Mouse (Mus musculus): ENCODE results near the gene E2f6. TPM values are rescaled to one million over a fixed set of nuclear protein-coding genes. Genes with fewer than 3 reads are reported as not detected.
A peak's percentile ranks its signal among the peaks of the same experiment; 100 is the strongest.

Gene E2f6
- total RNA-seq, 4 experiments from 2014 or later, result 41.5 to 55.0 (median 44.9) TPM

DNA sequence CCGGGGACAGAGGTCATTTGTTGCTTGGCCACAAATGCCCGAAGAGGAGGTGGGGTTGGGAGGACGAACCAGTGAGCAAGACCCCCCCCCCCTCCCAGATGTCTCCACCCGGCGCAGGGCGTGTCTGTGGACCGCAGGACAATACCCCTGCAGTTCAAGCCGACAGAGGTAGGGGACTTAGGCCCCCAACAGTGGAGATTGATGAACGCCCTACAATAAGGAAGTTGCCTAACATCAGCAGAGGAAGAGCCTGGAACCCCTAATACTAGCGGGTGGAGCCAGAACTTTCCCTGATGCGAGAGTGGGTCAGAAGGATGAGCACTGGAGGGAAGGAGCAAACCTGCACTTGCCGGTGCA, 9.8 kb upstream of the E2f6 start:
- no peak for DNase-seq

DNA sequence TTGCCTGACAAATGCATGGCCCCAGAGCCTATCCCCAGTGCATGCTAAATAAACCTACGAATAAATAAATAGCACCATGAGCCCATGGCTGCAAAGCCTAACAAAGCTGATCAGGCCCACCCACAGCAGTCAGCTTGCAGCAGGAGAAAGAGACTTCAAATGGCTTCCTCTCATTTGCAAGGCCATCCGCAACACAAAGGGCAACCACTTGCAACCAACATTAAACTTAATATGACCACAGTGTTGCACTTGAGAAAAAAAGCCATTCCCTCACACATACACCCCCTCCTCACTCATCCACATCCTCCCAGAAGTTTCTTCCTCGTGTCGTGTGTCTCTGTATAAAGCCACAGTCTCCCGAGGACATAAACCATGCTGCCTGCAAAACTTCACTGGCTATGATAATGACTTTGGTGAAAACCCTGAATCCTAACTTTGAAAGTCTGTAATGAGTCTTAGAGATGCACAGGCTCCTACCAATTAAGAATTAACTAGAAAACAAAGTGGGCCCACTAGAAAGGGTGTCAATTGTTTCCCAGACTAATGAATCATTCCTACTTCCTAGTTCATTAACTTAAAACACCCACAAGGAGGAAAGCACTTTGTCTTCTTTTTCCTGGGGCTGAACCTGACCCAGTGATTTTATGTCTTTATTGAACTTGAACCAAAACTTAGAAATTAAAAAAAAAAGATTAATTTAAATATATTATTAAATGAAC, 7.4 kb upstream of the E2f6 start:
- no peak for DNase-seq

DNA sequence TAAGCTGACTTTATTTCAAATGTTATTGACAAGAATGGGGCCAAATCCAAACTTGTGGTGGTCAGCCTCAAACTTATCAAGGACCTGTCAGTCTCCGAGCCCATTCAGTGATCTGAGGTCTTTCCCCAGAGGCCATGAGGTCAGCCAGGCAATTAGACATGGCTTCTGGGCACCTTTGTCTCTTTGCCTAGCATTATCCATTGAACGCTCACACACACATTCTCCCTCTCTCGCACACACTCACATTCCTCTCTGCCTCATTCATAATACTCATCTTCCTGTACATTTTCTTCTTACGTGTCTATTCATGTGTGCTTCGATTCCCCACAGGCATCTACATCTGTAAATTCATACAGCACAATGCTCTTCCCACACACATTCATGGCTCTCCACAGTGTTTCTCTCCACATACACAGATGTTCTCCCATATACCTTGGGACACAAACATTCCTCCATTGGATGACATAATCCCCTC, 6.8 kb upstream of the E2f6 start:
- no peak for DNase-seq

DNA sequence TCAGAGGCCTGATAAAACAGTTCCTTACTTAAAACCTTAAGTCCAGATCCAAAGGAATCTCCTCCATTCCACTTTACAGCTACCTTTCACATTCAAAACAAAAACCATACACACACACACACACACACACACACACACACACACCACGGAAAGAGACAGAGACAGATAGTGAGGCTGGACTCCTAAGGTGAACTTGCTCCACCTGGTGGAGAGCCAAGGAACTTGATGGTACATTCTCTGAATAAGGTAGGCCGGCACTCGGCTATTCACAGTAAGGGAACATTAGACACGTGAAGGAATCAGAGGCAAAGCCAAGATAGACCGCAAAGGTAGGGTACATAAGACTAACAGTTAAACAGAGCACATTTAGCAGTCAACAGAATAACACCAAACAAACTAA, 5.3 kb upstream of the E2f6 start:
- DNase-seq, result peak; percentile 65

DNA sequence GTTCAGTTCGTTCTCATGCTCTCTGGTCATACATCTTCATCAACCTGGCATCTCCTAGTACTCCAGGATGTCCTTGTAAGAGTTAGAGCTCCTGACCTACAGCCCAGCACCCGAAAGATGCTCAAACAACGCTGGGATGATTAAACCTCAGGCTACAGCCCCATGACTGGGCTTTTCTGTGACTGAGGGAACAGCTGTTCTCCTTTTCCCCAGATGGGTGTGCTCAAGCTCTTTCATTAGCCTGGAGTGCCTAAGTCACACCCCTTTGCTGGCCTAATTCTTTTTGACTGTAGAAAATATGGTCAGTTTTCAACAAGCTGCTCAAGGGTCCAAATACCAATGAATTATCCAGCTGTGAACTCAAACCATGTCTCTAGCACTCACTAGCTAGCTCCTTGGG, 2.7 kb upstream of the E2f6 start:
- no peak for DNase-seq

DNA sequence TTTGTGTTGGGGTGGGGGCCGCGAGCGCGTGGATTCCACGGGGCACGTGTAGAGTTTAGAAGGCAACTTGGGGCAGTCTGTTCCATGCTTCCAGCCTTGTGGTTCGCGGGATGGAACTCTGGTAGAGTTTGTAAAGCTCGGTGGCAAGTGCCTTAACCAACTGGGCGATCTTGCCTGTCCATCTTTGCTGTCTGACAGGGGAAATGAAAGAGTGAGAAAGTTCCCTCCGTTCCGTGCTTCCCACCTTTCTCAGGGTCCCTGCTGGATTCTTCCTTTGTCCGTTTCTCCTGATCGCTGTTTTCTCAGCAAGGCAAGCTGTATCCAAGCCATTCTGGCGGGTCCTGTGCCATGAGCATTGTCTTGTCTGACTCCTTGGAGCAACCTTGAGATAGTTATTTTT, 714 bp downstream of the E2f6 start:
- DNase-seq, result no peak

DNA sequence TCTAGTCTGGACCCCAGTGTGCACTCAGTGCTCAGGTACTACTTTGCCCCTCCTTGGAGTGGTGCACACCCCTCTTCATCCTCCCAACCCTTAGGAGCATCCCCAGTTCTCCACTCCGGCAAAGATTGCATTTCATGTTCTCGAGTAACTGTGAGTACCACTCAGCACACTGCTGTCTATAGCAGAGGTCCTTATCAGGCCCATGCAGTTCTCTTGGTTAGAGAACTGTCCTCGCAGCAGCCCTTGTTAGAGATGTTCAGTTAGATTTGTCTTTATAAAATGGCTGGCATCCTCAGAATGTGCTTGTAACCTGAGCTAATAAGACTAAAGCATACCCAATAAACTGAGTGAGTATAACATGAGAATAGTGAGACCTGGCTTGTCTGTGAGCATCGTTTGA, 6.4 kb downstream of the E2f6 start:
- no peak for DNase-seq

DNA sequence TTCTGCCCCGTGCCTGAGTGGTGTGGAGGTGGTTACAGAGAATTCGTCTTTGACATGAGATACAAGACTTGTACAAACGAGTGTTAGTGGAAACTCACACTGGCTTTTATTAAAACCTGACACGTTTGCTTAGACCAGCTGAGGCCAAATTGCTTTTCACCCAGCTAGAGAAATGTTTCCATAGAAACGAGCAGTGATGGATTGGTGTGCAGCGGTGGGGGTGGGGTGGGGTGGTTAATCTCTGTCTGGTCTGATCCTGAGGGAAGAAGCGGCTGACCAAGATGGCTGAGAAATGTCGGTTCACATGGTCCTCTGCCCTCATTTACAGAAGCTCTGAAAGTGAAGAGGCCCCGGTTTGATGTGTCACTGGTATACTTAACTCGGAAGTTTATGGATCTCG, 7.8 kb downstream of the E2f6 start:
- no peak for DNase-seq

DNA sequence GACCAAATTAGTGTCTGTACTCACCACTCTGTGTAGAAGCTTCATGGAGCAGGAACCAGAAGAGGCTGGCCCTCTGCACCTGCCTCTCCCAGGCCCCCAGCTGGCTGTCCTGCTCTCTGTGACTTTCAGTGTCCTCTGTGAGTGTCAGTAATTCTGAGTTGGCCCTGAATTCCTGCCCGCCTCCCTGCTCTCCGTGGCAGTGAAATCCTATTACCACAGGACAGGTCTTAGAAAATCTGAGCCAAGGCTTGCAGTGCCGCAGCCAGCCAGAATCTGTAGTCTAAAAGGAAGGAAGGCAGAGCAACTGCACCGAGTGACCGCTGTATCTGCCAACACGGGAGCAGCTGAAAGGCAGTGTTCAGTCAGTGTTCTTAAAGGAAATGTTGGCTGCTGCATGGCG, 10.0 kb downstream of the E2f6 start:
- DNase-seq, result no peak

DNA sequence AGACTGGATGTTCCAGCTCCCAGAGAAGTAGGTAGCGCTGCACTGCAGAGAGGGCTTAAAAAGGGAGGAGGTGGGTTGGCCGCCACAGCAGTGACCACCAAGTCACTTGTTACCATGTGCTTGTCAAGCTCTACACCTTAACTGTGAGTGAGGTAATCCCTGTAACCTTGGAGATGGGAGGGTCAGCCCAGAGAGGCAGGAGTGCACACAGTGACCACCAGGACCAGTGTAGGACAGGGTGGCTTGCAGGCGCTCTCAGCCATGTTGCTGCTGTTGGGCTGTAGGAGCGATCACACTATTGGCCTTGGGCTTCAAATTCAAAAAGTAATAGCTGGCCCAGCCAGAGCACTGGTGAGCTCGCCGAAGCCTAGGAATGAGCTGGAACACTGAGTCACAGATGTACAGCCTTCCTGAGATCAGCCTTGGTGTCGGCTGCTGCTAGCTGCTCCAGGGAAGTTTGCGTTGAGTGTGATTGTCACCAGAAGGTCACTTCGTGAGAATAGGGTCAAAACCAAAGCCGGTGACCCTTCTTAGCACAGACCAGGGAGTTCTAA, 11.5 kb downstream of the E2f6 start:
- DNase-seq, result peak; percentile 58

DNA sequence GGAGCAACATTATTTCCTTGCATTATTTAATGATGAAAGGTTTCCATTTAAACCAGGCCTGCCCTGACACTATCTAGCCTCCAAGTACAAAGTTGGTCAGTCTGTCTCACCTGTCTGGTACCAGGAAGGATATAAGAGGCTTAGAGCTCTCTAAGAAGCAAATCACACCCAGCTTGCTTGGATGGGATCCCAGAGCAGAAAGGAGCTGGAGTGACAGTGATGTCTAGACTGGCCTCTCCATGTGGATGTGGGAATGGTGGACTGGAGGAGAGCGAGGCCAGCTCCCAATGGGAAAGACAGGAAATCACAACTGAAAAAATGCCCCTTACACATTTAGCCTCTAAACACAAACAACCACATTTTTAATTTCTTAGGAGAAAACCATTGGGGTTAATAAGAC, 12.9 kb downstream of the E2f6 start:
- no peak for DNase-seq

DNA sequence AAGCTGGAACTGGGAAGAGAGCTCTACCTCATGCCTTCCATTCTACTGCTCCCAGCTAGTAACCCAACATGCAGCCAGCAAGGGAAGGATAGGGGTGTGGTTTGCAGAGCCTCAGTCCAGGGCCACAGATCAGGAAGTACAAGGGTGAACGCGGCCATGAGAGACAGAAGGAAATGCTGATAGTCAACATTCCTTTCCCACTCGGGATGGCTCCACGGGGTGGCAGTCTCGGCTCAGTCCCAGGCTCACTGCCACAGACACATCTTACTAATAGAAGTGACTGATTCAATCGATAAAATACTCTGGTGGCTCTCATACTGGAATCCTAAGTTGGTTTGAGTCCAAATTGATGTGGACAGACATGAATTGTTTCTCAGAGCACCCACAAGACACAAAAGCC, 17.7 kb downstream of the E2f6 start:
- peak; percentile 61 for DNase-seq

DNA sequence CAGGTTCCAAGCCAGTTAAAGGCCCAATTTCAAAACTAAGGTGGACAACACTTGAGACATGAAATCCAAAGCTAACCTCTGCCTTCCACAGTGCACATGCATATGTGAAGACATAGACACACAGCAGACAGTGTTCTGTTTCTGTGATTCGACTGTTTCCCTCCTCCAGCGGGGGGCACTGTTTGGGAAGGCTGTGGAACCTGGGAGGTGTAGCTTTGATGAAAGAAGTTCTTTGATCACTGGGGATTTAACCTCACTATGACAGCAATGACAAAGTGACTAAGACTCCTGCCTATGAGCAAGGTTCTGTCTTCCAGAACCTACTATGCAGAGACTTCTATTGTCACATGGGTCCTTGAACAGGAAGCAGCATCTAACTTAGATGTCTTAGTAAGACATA, 19.0 kb downstream of the E2f6 start:
- no peak for DNase-seq

DNA sequence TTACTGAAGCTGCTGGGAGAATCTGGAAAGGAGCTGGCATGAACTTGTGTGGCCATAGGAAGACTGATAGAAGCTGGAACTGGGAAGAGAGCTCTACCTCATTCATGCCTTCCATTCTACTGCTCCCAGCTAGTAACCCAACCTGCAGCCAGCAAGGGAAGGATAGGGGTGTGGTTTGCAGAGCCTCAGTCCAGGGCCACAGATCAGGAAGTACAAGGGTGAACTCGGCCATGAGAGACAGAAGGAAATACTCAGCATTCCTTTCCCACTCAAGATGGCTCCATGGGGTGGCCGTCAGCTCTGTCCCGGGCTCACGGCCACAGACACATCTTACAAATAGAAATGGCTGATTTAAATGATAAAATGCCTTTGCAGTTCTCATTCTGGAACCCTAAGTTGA, 20.3 kb downstream of the E2f6 start:
- DNase-seq, result no peak

DNA sequence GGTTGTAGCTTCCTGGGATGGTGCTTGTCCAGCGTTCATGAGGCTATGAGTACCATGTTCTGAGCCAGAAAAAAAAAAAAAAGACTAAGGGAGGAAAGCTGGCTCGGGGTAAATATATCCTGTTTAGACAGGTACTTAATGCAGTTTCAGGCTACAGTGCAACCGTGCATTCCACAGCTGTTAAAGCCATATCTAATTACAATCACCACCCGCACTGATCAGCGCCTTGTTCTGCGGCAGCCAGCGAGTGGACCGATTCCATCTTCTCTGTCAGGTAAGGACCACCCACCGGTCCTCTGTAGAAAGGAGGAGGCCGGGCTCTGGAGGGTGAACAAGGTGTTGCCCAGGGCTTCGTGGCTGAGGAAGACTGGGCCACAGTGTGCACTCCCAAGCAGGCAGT, 23.9 kb downstream of the E2f6 start:
- DNase-seq, result no peak

DNA sequence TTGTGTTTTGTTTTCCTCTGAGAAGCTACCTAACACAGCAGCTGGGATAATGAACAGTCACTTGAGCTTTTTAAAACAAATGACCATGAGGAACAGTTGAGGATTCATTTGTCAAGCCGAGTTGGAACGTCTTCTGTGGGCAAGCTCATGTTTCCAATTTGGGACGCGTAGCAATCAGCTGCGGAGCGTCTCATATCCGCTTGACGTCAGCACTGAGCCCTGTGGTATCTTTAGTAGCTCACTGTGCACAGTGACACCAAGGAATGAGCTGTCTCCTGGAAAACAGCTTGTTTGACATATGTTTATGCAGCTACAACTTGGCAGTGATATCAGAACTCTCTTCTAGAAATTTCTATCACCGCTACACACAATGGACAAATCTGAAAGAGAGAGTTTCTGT, 25.4 kb downstream of the E2f6 start:
- peak; percentile 68 for DNase-seq

DNA sequence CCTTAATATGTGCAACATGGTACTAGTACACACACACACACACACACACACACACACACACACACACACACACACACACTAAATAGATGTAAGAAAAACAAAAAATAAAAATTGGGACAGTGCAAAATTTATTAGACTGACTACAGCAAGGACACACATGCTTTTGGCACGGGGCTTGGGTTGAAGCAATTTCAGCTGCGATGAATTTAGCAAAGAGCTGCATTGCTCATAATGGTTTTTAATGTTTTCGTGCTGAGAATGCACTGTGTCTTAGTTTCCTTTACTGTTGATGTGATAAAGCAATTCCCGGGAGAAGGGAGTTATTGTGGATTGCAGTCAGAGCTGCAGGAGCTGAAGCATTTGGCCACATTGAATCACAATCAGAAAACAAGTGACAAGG, 27.0 kb downstream of the E2f6 start:
- peak; percentile 72 for DNase-seq

DNA sequence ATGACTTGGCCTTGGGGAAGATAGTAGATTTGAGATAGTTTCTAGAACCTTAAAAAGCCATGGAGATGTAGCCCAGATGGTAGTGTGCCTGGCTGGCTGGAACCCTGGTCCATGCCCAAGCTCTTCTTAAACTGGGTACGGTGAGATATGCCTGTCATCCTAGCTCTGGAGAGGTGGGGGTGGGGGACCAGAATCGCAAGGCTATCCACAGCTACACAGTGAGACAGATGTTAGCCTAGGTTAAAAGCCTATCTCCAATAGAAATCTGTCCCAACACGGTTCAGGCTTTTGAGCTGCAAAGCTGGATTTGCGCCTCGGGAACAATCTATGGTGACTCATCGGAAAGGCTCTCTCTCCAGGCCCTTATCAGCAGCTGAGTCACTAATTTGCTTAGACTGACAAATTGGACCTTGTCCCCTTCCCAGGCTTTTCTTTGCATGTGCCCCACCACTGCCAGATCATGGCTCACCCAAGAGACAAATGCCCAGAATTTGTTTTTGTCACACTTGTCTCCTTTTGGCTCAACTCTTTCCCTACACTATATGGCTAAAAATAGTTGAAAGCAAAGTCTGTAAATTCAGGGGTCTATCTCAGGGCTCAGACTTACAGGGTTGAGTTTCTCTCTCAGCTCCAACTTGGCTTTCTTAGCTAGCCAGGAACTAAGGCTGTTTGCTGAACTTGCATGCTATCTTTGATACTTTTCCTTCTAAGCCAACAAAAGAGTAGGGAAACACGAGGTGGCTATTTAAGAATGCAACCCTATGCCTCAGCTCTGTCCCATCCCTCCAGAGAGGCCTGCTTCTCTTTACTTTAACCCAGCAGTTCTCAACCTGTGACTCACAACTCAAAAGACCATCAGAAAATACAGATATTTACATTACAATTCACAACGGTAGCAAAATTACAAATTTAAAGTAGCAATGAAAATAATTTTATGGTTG, 30.3 kb downstream of the E2f6 start:
- DNase-seq, result peak; percentile 86

DNA sequence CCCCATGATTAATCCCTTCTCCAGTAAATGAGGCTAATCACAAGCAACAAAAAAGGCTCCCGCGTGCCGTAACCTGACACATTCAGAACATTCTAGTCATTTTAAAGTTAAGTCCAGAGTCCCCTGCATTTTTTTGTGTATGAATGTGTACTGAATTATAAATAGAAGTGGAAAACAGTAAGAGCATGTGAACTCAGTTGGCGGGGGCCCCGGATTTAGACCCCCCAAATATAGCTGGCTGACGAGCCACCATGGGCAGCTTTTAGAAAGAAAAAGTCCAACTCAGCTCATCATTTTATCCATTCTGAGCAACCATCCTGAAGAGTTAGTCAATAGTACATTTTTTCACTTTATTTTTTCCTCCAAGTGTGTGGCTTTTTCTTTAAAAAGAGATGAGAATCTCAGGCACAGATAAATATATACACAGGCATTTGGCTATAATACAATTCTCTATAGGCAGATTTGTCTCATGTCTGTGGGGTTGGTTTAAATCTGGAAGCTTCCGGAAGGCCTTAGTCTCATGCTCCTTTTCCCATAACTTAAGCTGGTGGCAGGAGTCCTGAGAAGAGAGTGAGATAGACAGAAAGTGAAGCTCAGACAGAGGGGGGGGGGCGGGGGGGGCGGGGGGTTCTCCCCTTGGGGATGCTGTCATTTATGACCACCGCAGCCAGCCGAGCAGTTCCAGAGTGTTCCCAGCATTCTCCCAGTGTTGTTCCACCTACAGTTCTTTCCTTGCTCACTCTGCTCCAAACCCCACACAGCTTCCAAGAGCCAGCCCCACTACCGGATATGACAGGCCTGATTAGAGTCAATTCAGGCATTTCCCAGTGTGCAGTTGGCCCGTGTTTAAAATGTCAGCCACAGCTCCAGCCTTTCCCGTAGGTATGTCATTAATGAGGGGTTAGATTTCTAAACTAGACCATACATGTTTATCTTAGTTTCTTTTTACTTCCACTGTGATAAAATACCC, 34.1 kb downstream of the E2f6 start:
- DNase-seq, result no peak

DNA sequence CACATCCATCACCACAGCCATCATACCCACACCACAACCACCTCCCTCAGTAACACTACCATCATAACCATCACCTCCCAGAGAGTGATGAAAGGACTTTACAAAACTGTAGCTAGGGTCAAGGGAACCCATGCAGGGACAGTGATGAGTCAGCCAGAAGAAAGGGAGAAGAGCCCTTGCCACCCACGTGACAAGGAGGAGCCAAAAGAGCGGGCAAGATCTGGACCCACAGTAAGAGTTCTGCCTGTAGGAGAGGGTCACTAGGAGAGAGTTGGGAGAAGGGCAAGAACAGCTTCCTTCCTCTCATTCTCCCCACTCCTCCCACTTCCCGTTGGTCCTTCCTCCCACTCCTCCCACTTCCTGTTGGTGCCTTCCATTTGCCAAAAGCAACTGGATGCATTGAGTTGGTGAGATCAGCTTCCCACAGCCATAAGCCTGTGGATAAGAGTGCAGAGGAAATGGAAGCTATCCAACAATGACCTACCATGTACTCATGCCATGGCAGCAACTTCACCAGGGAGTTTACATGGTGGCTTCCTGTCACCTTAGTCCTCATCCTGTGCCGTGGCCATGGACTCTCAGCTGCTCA, 36.5 kb downstream of the E2f6 start:
- DNase-seq, result peak; percentile 41

DNA sequence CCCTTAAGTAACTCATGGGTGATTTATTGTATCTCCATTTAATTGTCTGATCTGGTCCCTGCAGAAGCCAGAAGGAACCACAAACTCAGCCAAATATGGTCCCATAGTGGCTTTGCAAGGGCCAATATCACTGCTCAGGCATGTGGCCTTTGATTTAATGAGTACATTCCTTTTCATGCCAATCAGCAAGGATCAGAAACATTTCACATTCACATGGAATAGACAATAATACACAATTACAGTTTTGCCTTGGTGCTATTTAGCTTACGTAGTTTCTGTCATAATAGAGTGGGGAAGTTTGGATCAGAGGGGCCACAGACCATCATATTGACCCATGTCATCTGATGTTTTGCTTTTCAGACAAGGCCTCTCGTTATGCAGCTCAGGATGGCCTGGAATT, 37.7 kb downstream of the E2f6 start:
- DNase-seq, result no peak

DNA sequence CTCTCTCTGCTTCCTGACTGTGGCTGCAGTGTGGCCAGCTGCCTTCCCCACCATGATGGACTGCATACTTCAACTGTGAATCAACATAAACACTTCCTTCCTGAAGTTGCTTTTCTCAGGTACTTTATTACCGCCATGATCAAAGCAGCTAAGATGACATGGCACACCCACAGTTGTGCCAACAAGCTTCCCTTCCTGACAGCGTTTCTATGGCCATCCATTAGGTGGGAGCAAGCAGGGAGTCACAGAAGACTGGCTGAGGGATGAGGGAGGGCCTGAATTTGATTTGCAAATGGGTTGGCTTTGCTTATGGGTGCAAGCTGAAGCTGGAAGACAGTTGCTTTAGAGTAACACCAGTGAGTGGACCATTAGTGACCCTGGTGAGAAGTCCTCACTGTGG, 39.1 kb downstream of the E2f6 start:
- no peak for DNase-seq
